Mouse (Mus musculus): Measurements from ENCODE around the gene Stac3. TPM values are rescaled to one million over a fixed set of nuclear protein-coding genes. Genes with fewer than 3 reads are reported as not detected.

Gene Stac3
- polyA plus RNA-seq, 1 experiment from 2014 or later: 2.5 TPM

- 93% methylated on average over 13 of the region's 13 CpGs for WGBS
- no peaks in the 10 kb centered on the region for H3K27me3 ChIP-seq
- H3K4me1 ChIP-seq (replicated peaks): no peaks in the 10 kb centered on the region
- no peak overlapping the region for H3K27ac ChIP-seq
- H3K4me3 ChIP-seq: no peak overlapping the region
- no peak overlapping the region for H3K4me2 ChIP-seq
- H3K9ac ChIP-seq: no peak overlapping the region
- peaks cover 100% of the 10 kb centered on the region for H3K36me3 ChIP-seq
- no peaks in the 10 kb centered on the region for H3K9me3 ChIP-seq
- no peak for ATAC-seq (ENCODE audit: low FRiP score)
These were observed 55.9 kb downstream of the Stac3 start for GRCm38 (mm10) chr10:127557397-127557796.

Other genes with a start within 250 kb of the Stac3 start
- 86.3 and 88.5 TPM in 2 replicates for gene Kif5a, start 238.3 kb upstream of the Stac3 start, polyA plus RNA-seq (2015; fragmentation: Nextera tagmentation; extraction: Ambion mirVana)
- 308 and 330 TPM in 2 replicates for gene Dctn2, start 235.3 kb upstream of the Stac3 start, polyA plus RNA-seq (2015; fragmentation: Nextera tagmentation; extraction: Ambion mirVana)
- gene Mbd6, start 212.7 kb upstream of the Stac3 start, polyA plus RNA-seq (2015; fragmentation: Nextera tagmentation; extraction: Ambion mirVana): 12.1 and 16.5 TPM in 2 replicates
- 116 and 119 TPM in 2 replicates for gene Mars, start 189.9 kb upstream of the Stac3 start, polyA plus RNA-seq (2015; fragmentation: Nextera tagmentation; extraction: Ambion mirVana)
- 1.0 and 1.1 TPM in 2 replicates for gene Arhgap9, start 179.7 kb upstream of the Stac3 start, polyA plus RNA-seq (2015; fragmentation: Nextera tagmentation; extraction: Ambion mirVana)
- 1.6 and 1.8 TPM in 2 replicates for gene Gli1, start 159.7 kb upstream of the Stac3 start, polyA plus RNA-seq (2015; fragmentation: Nextera tagmentation; extraction: Ambion mirVana)
- not detected in 2 replicates for gene Inhbe, start 147.3 kb upstream of the Stac3 start, polyA plus RNA-seq (2015; fragmentation: Nextera tagmentation; extraction: Ambion mirVana)
- gene Inhbc, start 131.3 kb upstream of the Stac3 start, polyA plus RNA-seq (2015; fragmentation: Nextera tagmentation; extraction: Ambion mirVana): 0.09 TPM in 1 of 2 replicates, not detected in the other
- 36.4 and 39.9 TPM in 2 replicates for gene R3hdm2, start 121.4 kb upstream of the Stac3 start, polyA plus RNA-seq (2015; fragmentation: Nextera tagmentation; extraction: Ambion mirVana)
- gene Ndufa4l2, start 13.3 kb downstream of the Stac3 start, polyA plus RNA-seq (2015; fragmentation: Nextera tagmentation; extraction: Ambion mirVana): 13.4 and 15.5 TPM in 2 replicates
- gene Shmt2, start 20.8 kb downstream of the Stac3 start, polyA plus RNA-seq (2015; fragmentation: Nextera tagmentation; extraction: Ambion mirVana): 52.7 and 57.5 TPM in 2 replicates
- 139 and 176 TPM in 2 replicates for gene Nxph4, start 32.9 kb downstream of the Stac3 start, polyA plus RNA-seq (2015; fragmentation: Nextera tagmentation; extraction: Ambion mirVana)
- gene Lrp1, start 119.5 kb downstream of the Stac3 start, polyA plus RNA-seq (2015; fragmentation: Nextera tagmentation; extraction: Ambion mirVana): 101 and 108 TPM in 2 replicates
- 4.9 and 5.0 TPM in 2 replicates for gene Stat6, start 141.3 kb downstream of the Stac3 start, polyA plus RNA-seq (2015; fragmentation: Nextera tagmentation; extraction: Ambion mirVana)
- 3.9 and 4.0 TPM in 2 replicates for gene Nemp1, start 165.2 kb downstream of the Stac3 start, polyA plus RNA-seq (2015; fragmentation: Nextera tagmentation; extraction: Ambion mirVana)
- gene Nab2, start 166.9 kb downstream of the Stac3 start, polyA plus RNA-seq (2015; fragmentation: Nextera tagmentation; extraction: Ambion mirVana): 2.3 and 3.3 TPM in 2 replicates
- gene Myo1a, start 203.5 kb downstream of the Stac3 start, polyA plus RNA-seq (2015; fragmentation: Nextera tagmentation; extraction: Ambion mirVana): 0.43 and 0.74 TPM in 2 replicates
- not detected in 2 replicates for gene Tac2, start 222.8 kb downstream of the Stac3 start, polyA plus RNA-seq (2015; fragmentation: Nextera tagmentation; extraction: Ambion mirVana)
- 3.7 and 3.8 TPM in 2 replicates for gene Zbtb39, start 237.9 kb downstream of the Stac3 start, polyA plus RNA-seq (2015; fragmentation: Nextera tagmentation; extraction: Ambion mirVana)